Comparison of ENCODE assay signal across 26 mouse cellular contexts in genomic region chr16:92988416-92988815, GRCm38 (mm10).
DNase-seq lines count a peak whose midpoint lies in the region; ATAC-seq lines count a peak whose summit lies in the region.
"Had no signal": no experiment of that assay in that cellular context is flagged by ENCODE, and none has a peak within 500 bp of the region (broad histone marks: within the 10 kb centered on the region; RNA-seq: fewer than 3 reads in every experiment).

No protein-coding gene starts in this region.

- H3K4me2 ChIP-seq in hindbrain, embryonic 11.5 days (replicated peaks; ENCODE audit: low read depth, low read length), result no peak overlapping the region
- H3K4me2 ChIP-seq: embryonic facial prominence, embryonic 13.5 days; embryonic facial prominence, embryonic 15.5 days; forebrain, embryonic 12.5 days had no signal

- H3K9me3 ChIP-seq in hindbrain, embryonic 10.5 days, result no peaks in the 10 kb centered on the region
- H3K9me3 ChIP-seq in hindbrain, embryonic 11.5 days (ENCODE audit: control insufficient read depth, low read length), result no peaks in the 10 kb centered on the region
- H3K9me3 ChIP-seq: embryonic facial prominence, embryonic 13.5 days; embryonic facial prominence, embryonic 15.5 days; forebrain, embryonic 10.5 days; forebrain, embryonic 12.5 days; G1E had no signal

- no peak overlapping the region for H3K4me3 ChIP-seq in hindbrain, embryonic 10.5 days
- no peak overlapping the region for H3K4me3 ChIP-seq in hindbrain, embryonic 11.5 days (ENCODE audit: low read depth, low read length)
- H3K4me3 ChIP-seq: embryonic facial prominence, embryonic 13.5 days; embryonic facial prominence, embryonic 15.5 days; erythroblast, embryonic 14.5 days; forebrain, embryonic 10.5 days; forebrain, embryonic 12.5 days had no signal

- peaks cover 9% of the 10 kb centered on the region for H3K4me1 ChIP-seq in hindbrain, embryonic 10.5 days (replicated peaks)
- no peaks in the 10 kb centered on the region for H3K4me1 ChIP-seq in hindbrain, embryonic 11.5 days (replicated peaks; ENCODE audit: control insufficient read depth, insufficient read depth, low read length)
- H3K4me1 ChIP-seq: embryonic facial prominence, embryonic 15.5 days had no signal

- 71% methylated on average over 1 of the region's 1 CpGs for WGBS in hindbrain, embryonic 10.5 days
- WGBS in hindbrain, embryonic 11.5 days, result no CpG with 5 or more reads among the region's 1 CpGs

- no peak for ATAC-seq in hindbrain, embryonic 11.5 days (ENCODE audit: low FRiP score)
- ATAC-seq: CD4-positive, CD25-positive, alpha-beta regulatory T cell, adult 4 months; forebrain, embryonic 14.5 days; forebrain, embryonic 16.5 days had no signal

- H3K9ac ChIP-seq in hindbrain, embryonic 11.5 days (ENCODE audit: low read depth, low read length), result no peak overlapping the region
- H3K9ac ChIP-seq: embryonic facial prominence, embryonic 13.5 days; embryonic facial prominence, embryonic 15.5 days; forebrain, embryonic 12.5 days had no signal

- DNase-seq in embryo, embryonic 10 days (ENCODE audit: low spot score), result peak; percentile 57
- DNase-seq in embryo, embryonic 11 days, result no peak
- peak; percentile 47 for DNase-seq in hindbrain, embryonic 10.5 days (ENCODE audit: low spot score)
- DNase-seq in hindbrain, embryonic 11.5 days (ENCODE audit: low spot score), result no peak
- DNase-seq in embryo, embryonic 9.5 days (ENCODE audit: extremely low spot score), result peak; percentile 63
- no peak for DNase-seq in cerebellum, adult 9-11 months
- DNase-seq in spleen, adult 12 weeks (ENCODE audit: low spot score), result no peak
- DNase-seq: adrenal gland, adult 2 months; adrenal gland, postnatal 10 days; adrenal gland, postnatal 25 days; B cell, adult 2 months; cerebellum, adult 11 months; cerebellum, adult 18-20 months; cerebellum, adult 8-10 months; cerebellum, postnatal 10 days; cerebellum, postnatal 25 days had no signal

- no peaks in the 10 kb centered on the region for H3K36me3 ChIP-seq in hindbrain, embryonic 10.5 days
- no peaks in the 10 kb centered on the region for H3K36me3 ChIP-seq in hindbrain, embryonic 11.5 days (ENCODE audit: control insufficient read depth, insufficient read depth, low read length)
- H3K36me3 ChIP-seq: embryonic facial prominence, embryonic 13.5 days; embryonic facial prominence, embryonic 15.5 days; forebrain, embryonic 10.5 days; forebrain, embryonic 12.5 days; G1E had no signal

- H3K27me3 ChIP-seq in hindbrain, embryonic 10.5 days (ENCODE audit: insufficient read depth, poor library complexity, severe bottlenecking), result no peaks in the 10 kb centered on the region
- H3K27me3 ChIP-seq in hindbrain, embryonic 11.5 days (ENCODE audit: control insufficient read depth, insufficient read depth, low read length), result no peaks in the 10 kb centered on the region
- H3K27me3 ChIP-seq: CH12.LX; embryonic facial prominence, embryonic 13.5 days; embryonic facial prominence, embryonic 15.5 days; forebrain, embryonic 12.5 days had no signal

- no peak overlapping the region for H3K27ac ChIP-seq in hindbrain, embryonic 10.5 days
- H3K27ac ChIP-seq in hindbrain, embryonic 11.5 days (ENCODE audit: low read depth, low read length), result no peak overlapping the region
- H3K27ac ChIP-seq: embryonic facial prominence, embryonic 13.5 days; embryonic facial prominence, embryonic 15.5 days; forebrain, embryonic 10.5 days; forebrain, embryonic 12.5 days had no signal

Comparison
In these comparisons a context has a peak if more than half of its experiments do, and no peak if none do; other contexts are left out.
1. DNase-seq: peak in embryo, embryonic 10 days (single experiment), hindbrain, embryonic 10.5 days (single experiment) and embryo, embryonic 9.5 days (single experiment); none in embryo, embryonic 11 days (single experiment), hindbrain, embryonic 11.5 days (single experiment), cerebellum, adult 9-11 months (single experiment) and spleen, adult 12 weeks (single experiment).